Mouse (Mus musculus) neural tube, embryonic 14.5 days (tissue): Measurements from ENCODE around the gene Lhcgr. TPM values are rescaled to one million over a fixed set of nuclear protein-coding genes. Genes with fewer than 3 reads are reported as not detected.

ENCODE experiments used
- ATAC-seq: fragments of 200-750 bp; cut with Nextera tagmentation; 2 replicates; pipeline ENCODE4 v1.8.0; 2017; ENCODE audit warnings: low read depth, mild to moderate bottlenecking, moderate TSS enrichment, moderate library complexity
- H3K27ac ChIP-seq: fragments of 300-500 bp; sonication (generic); 2 replicates; pipeline ENCODE4 v1.5.1; 2014; ENCODE audit warnings: low read depth, mild to moderate bottlenecking, control low read depth, low read length, moderate library complexity, mixed read lengths
- H3K27me3 ChIP-seq: fragments of 300-500 bp; sonication (generic); 2 replicates; pipeline ENCODE4 v1.6.1; 2014; ENCODE audit warnings: low read length; ENCODE audit not compliant: control insufficient read depth, insufficient read depth
- H3K36me3 ChIP-seq: fragments of 300-500 bp; sonication (generic); 2 replicates; pipeline ENCODE4 v1.6.1; 2014; ENCODE audit warnings: low read length, mixed read lengths; ENCODE audit not compliant: control insufficient read depth, insufficient read depth
- H3K4me1 ChIP-seq: fragments of 300-500 bp; sonication (generic); 2 replicates; pipeline ENCODE4 v1.6.1; 2014; ENCODE audit warnings: low read length; ENCODE audit not compliant: control insufficient read depth, insufficient read depth
- H3K4me2 ChIP-seq: fragments of 300-500 bp; sonication (generic); 2 replicates; pipeline ENCODE4 v1.6.1; 2014; ENCODE audit warnings: mild to moderate bottlenecking, low read depth, low read length, control low read depth
- H3K4me3 ChIP-seq: fragments of 300-500 bp; sonication (generic); 2 replicates; pipeline ENCODE4 v1.5.1; 2014; ENCODE audit warnings: low read depth, low read length, control low read depth, mixed read lengths
- H3K9ac ChIP-seq: fragments of 300-500 bp; sonication (generic); replicated peaks from 2 replicates; pipeline ENCODE4 v1.6.1; 2014; ENCODE audit warnings: low read depth, mild to moderate bottlenecking, control low read depth, low read length, mixed read lengths
- H3K9me3 ChIP-seq: fragments of 300-500 bp; sonication (generic); 2 replicates; pipeline ENCODE4 v1.6.1; 2016; ENCODE audit warnings: low read length; ENCODE audit not compliant: control insufficient read depth
- WGBS: fragments of 180-500 bp; shearing (Covaris S2); extraction: QIAGEN DNeasy Blood & Tissue Kit; methylation state at CpG from one replicate; pipeline ENCODE4 v1.1.7; 2014; 5-methylcytosine and 5-hydroxymethylcytosine counted together
- polyA plus RNA-seq: library from polyadenylated mRNA; unstranded; fragments of >200 nt; fragmentation: Nextera tagmentation; extraction: Ambion mirVana; gene quantifications from 2 replicates; pipeline ENCODE4 v1.2.1, GENCODE M21; 2014

Lhcgr gene
- polyA plus RNA-seq, 1 experiment from 2014 or later, result 2.4 TPM

GRCm38 (mm10) chr17:88786385-88786784 lies 5.4 kb downstream of the Lhcgr start:
- no peak for ATAC-seq
- Histone ChIP-seq H3K4me2 (no peak overlapping the region), H3K27me3 (no peaks in the 10 kb centered on the region), H3K4me3 (no peak overlapping the region), H3K4me1 (no peaks in the 10 kb centered on the region), H3K36me3 (no peaks in the 10 kb centered on the region), H3K9me3 (no peaks in the 10 kb centered on the region), H3K9ac (no peak overlapping the region), H3K27ac (no peak overlapping the region)
- WGBS, result 83% methylated on average over 4 of the region's 4 CpGs

DNA sequence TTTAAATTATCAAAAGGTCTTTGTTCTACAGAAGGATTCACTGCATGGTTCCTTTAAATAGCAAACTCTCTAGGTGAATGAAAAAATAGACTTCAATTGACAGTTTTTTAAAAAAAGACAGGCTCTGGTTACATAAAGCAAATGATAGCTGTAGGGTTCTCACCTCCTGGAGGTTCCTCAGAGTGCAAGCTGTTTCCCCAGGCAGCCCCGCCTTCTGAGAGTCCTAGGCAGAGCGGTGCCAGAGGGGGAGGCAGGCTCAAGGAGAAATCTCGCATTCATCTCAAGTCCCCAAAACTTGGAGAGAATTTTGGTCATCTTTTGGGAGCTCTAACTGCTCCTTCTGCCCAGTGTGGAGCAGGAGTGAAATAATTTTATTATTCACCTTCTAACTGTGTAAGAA lies 12.6 kb downstream of the Lhcgr start:
- Histone ChIP-seq H3K4me2 (no peak overlapping the region), H3K27me3 (no peaks in the 10 kb centered on the region), H3K4me3 (no peak overlapping the region), H3K36me3 (no peaks in the 10 kb centered on the region), H3K9me3 (no peaks in the 10 kb centered on the region), H3K27ac (no peak overlapping the region), H3K4me1 (peaks cover 5% of the 10 kb centered on the region; the same call in 1 of the 2 replicates), H3K9ac (no peak overlapping the region)
- no peak for ATAC-seq
- WGBS, result 40% methylated on average over 3 of the region's 3 CpGs

GRCm38 (mm10) chr17:88774103-88774526 lies 17.7 kb downstream of the Lhcgr start:
- no peaks in the 10 kb centered on the region for H3K9me3 ChIP-seq
- 4% methylated on average over 9 of the region's 9 CpGs for WGBS
- H3K4me2 ChIP-seq, result peak overlapping the region; percentile 23; the same call in 1 of the 2 replicates
- H3K27me3 ChIP-seq, result no peaks in the 10 kb centered on the region
- no peak overlapping the region for H3K9ac ChIP-seq
- H3K27ac ChIP-seq, result peak overlapping the region; percentile 74
- H3K4me3 ChIP-seq, result no peak overlapping the region
- ATAC-seq, result peak; percentile 83
- peaks cover 5% of the 10 kb centered on the region; the same call in 1 of the 2 replicates for H3K4me1 ChIP-seq
- no peaks in the 10 kb centered on the region for H3K36me3 ChIP-seq

GRCm38 (mm10) chr17:88770081-88770480 lies 21.7 kb downstream of the Lhcgr start:
- H3K4me3 ChIP-seq, result no peak overlapping the region
- ATAC-seq, result no peak
- H3K4me2 ChIP-seq, result no peak overlapping the region
- no peaks in the 10 kb centered on the region for H3K27me3 ChIP-seq
- H3K27ac ChIP-seq, result no peak overlapping the region
- WGBS, result 86% methylated on average over 7 of the region's 7 CpGs
- no peak overlapping the region for H3K9ac ChIP-seq
- no peaks in the 10 kb centered on the region for H3K9me3 ChIP-seq
- H3K4me1 ChIP-seq, result peaks cover 5% of the 10 kb centered on the region; the same call in 1 of the 2 replicates
- H3K36me3 ChIP-seq, result no peaks in the 10 kb centered on the region

- no peak overlapping the region for H3K27ac ChIP-seq
- no peak for ATAC-seq
Measured at GRCm38 (mm10) chr17:88769283-88769859, 22.4 kb downstream of the Lhcgr start.

DNA sequence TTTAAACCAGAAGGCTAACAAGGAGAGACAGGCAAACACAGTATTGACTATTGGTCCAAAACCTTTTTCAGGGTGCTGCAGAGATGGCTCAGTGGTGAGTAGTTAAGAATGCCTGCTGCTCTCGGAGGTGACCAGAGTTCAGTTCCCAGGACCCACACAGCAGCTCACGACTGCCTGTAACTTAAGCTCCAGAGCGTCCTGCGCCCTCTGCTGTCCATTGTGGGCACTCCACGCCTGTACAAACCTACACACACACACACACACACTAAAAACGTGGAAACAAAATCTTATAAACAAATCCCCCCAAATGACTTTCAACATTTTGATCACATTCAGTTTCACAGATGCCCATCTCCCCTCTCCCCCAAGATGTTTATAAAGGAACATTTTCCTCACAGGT lies 24.9 kb downstream of the Lhcgr start:
- H3K36me3 ChIP-seq, result no peaks in the 10 kb centered on the region
- H3K4me2 ChIP-seq, result no peak overlapping the region
- no peak overlapping the region for H3K9ac ChIP-seq
- no peaks in the 10 kb centered on the region for H3K4me1 ChIP-seq
- ATAC-seq, result no peak
- 90% methylated on average over 6 of the region's 6 CpGs for WGBS
- H3K27ac ChIP-seq, result no peak overlapping the region
- H3K4me3 ChIP-seq, result no peak overlapping the region
- no peaks in the 10 kb centered on the region for H3K27me3 ChIP-seq
- no peaks in the 10 kb centered on the region for H3K9me3 ChIP-seq

More at GRCm38 (mm10) chr17:88769283-88769859, 22.4 kb downstream of the Lhcgr start:
- H3K27me3 ChIP-seq, result no peaks in the 10 kb centered on the region
- peaks cover 2% of the 10 kb centered on the region; the same call in 1 of the 2 replicates for H3K4me1 ChIP-seq
- H3K36me3 ChIP-seq, result no peaks in the 10 kb centered on the region
- no peaks in the 10 kb centered on the region for H3K9me3 ChIP-seq
- H3K4me2 ChIP-seq, result no peak overlapping the region
- no peak overlapping the region for H3K4me3 ChIP-seq
- H3K9ac ChIP-seq, result no peak overlapping the region
- 45% methylated on average over 2 of the region's 2 CpGs for WGBS

DNA sequence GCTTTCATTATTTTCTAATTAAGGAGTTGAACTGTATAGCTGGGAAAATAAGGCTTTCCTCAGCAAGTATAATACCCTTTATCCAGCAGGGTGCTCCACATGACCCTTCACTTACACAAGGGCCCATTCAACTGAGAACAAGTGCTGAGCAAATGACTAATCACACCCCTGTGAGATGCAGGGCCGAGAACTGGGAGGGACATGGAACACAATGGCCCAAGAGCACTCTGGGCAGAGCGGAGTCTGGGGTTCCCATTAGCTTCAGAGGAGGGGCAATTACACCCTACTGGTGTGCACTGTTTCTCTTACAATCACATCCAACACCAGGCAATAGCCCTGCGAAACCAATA lies 27.7 kb downstream of the Lhcgr start:
- peak; percentile 79 for ATAC-seq
- H3K27me3 ChIP-seq, result no peaks in the 10 kb centered on the region
- H3K27ac ChIP-seq, result no peak overlapping the region
- H3K9me3 ChIP-seq, result no peaks in the 10 kb centered on the region
- no peak overlapping the region for H3K9ac ChIP-seq
- H3K4me3 ChIP-seq, result no peak overlapping the region
- no peak overlapping the region for H3K4me2 ChIP-seq
- WGBS, result 30% methylated on average over 3 of the region's 3 CpGs
- H3K36me3 ChIP-seq, result no peaks in the 10 kb centered on the region
- H3K4me1 ChIP-seq, result no peaks in the 10 kb centered on the region

GRCm38 (mm10) chr17:88763396-88764135 lies 28.2 kb downstream of the Lhcgr start:
- Histone ChIP-seq H3K4me1 (no peaks in the 10 kb centered on the region; the same call in 1 of the 2 replicates), H3K4me3 (no peak overlapping the region), H3K27ac (no peak overlapping the region), H3K36me3 (no peaks in the 10 kb centered on the region), H3K4me2 (no peak overlapping the region), H3K9me3 (no peaks in the 10 kb centered on the region), H3K27me3 (no peaks in the 10 kb centered on the region), H3K9ac (no peak overlapping the region)
- 12% methylated on average over 5 of the region's 5 CpGs for WGBS
- peak; percentile 52 for ATAC-seq

DNA sequence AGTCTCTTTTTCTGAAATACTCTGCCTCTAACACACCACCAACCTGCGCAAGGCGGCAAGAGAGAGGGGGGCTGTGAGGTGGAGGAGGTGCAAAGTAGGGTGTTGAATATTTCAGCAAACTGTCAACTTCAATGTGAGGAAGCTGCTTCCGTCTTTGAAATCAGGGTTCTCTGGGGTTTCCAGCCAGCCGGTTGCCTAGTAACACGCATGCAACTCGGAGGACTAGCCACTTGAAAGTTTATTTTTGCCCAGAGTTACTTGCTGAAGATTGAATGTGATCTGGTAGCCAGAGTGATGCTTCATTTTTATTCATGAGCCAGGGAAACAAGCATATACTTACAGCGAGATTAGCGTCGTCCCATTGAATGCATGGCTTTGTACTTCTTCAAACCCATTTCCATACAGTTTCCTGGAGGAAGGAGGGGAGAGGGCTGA lies 33.8 kb downstream of the Lhcgr start:
- Histone ChIP-seq H3K4me3 (no peak overlapping the region), H3K27me3 (no peaks in the 10 kb centered on the region), H3K4me1 (peaks cover 16% of the 10 kb centered on the region), H3K9me3 (no peaks in the 10 kb centered on the region), H3K4me2 (no peak overlapping the region), H3K9ac (no peak overlapping the region), H3K36me3 (no peaks in the 10 kb centered on the region), H3K27ac (0 out of 2 replicates have a peak overlapping the region, but pooled peaks have one; percentile 22)
- ATAC-seq, result peak; percentile 21; the same call in 1 of the 2 replicates
- WGBS, result 14% methylated on average over 9 of the region's 9 CpGs
